Mouse (Mus musculus): ENCODE measurements around the gene Mrps12.

The Mrps12 gene

DNA sequence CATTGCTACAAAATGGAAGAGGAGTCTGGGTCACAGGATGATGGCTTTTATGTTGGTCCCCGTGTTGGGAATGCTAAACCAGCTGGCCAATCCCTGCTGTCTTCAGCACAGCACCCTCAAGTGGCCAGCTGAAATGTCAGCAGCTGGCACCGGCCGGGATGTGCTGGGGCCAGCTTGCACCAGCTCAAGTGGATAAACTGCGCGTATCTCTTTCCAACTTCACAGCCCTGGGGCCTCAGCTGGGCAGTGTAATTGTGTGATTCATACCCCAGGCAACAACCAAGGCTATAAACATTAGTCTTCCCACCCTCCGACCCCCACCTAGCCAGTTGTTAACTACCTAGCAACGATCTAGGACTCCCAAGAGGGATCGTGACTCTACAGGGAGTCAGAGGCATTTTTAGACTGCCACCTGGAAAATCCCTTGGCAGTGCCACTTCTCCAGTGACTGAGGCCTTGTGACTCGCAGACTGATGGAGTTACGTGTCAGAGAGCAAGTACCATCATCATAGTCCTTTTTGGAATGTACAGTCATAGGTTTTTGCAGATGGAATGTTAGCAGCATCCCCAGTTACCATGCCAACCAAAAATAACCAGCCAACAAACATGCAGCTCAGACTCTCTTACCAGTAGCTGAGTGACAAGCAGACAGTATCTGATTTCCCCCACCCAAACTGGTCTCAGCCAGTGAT, 13.8 kb downstream of the Mrps12 start:
- TF ChIP-seq GATA4 (IDR thresholded peaks at IDR 0.05; ENCODE audit: insufficient replicate concordance, low read length): no peak

DNA sequence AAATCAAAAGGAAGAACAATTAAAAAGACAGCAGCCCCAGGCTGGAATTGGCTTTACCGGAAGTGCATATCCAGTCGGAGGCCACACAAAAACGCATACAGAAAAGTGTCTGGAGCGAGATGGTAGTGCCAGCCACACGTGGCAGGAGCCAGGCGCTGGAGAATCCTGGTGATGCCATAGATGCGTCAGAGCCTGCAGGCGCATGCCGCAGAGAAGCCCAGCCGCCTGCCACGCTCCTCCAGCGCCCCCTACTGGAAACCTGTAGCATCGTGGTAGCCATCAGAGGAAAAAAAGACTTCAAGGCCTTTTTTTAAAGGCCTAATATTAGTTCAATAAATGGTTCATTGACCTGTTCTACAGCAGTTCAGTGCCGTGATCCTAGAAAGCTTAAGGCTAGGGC, 15.0 kb downstream of the Mrps12 start:
- no peak for TF ChIP-seq GATA4 (IDR thresholded peaks at IDR 0.05; ENCODE audit: insufficient replicate concordance, low read length)

DNA sequence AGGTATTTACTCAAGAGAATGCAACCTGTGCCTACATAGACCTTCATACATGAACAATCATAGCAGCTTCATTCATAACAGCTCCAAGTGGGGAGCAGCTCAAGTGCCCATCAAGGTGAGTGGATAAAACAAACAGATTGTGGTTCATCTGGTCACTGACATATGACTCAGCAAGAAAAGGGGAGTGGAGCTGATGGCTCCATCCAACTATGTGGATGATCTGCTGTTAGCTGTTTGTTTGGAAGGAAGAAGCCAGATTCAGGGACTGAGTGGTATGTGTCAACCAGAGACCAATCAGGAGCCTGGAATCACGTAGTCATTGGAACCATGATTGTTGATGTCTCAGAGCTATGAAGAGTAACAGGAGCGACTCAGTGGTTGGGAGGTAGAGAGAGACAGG, 17.0 kb downstream of the Mrps12 start:
- no peak for TF ChIP-seq GATA4 (IDR thresholded peaks at IDR 0.05; ENCODE audit: insufficient replicate concordance, low read length)

DNA sequence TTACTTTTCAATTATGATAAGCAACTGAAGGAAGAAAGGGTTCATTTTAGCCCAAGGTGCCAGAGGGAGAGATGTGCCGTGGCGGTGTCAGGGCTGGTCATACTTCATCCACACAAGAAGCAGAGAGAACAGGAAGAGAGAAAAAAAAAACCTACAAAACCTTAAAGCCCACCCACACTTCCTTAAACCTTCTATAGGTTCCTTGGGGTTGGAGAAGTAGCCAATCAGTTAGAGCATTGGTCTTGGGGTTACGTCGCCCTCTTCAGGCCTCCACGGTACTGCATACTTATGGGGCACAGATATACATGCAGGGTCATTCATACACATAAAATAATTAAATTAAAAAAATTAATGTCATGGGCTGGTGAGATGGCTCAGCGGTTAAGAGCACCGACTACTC, 19.5 kb downstream of the Mrps12 start:
- TF ChIP-seq GATA4 (IDR thresholded peaks at IDR 0.05; ENCODE audit: insufficient replicate concordance, low read length): no peak

DNA sequence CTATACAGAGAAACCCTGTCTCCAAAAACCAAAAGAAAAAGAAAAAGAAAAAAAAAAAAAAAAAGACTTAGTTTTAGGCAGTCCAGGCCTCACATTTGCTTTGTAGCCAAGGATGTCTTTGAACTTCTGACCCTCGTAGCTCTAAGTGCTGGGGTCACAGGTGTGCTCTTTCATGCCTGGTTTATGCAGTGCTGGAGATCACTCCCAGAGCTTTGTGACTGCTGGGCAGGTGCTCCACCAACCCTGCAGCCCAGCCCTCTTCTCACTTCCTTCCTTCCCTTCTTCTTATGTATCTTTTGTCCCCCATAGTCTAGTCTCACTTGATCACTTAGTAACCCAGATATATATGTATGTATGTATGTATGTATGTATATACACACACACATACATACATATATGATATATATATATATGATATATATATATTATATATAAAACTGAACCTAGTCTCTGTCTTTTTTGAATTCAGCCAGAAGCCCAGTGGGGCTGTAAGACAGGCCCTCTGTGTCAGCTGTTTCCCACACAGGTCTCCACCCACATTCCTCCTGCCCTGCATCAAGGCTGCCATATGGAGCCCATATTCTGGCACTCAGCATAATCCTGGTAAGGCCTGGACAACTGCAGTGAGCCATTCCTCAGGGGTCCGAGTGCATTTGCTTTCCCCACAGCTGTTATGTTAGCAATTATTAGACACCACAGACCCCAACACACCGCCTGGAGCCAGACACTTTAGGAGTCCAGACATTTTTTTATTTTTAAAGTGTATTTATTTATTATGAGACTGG, 20.7 kb downstream of the Mrps12 start:
- no peak for TF ChIP-seq GATA4 (IDR thresholded peaks at IDR 0.05; ENCODE audit: insufficient replicate concordance, low read length)

DNA sequence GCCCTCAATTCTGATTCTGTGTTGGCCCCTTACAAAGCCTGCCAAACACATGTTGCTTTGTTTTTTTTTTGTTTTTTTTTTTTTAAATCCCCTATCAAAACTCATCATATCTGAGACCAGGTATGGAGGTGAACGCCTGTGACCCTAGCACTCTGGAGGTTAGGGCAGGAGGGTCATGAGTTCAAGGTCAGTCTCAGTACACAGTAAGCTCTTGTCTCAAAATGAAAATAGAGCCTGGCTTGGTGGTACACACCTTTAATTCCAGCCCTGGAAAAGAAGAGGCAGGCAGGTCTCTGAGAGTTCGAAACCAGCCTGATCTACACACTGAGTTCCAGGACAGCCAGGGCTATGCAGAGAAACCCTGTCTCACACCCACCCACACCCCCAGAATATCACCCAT, 22.0 kb downstream of the Mrps12 start:
- TF ChIP-seq GATA4 (IDR thresholded peaks at IDR 0.05; ENCODE audit: insufficient replicate concordance, low read length): no peak

GRCm38 (mm10) chr7:28719159-28719558, 22.5 kb downstream of the Mrps12 start:
- TF ChIP-seq GATA4 (IDR thresholded peaks at IDR 0.05; ENCODE audit: insufficient replicate concordance, low read length): no peak

- no peak for TF ChIP-seq GATA4 (IDR thresholded peaks at IDR 0.05; ENCODE audit: insufficient replicate concordance, low read length)
These were observed 23.9 kb downstream of the Mrps12 start for GRCm38 (mm10) chr7:28717726-28718125.

GRCm38 (mm10) chr7:28716590-28717281, 24.9 kb downstream of the Mrps12 start, which contains the start of gene Fbxo17:
TSS of gene Fbxo17 (plus strand) at chr7:28716804.
- no peak for TF ChIP-seq GATA4 (IDR thresholded peaks at IDR 0.05; ENCODE audit: insufficient replicate concordance, low read length)

GRCm38 (mm10) chr7:28715598-28715997, 26.0 kb downstream of the Mrps12 start:
- TF ChIP-seq GATA4 (IDR thresholded peaks at IDR 0.05; ENCODE audit: insufficient replicate concordance, low read length): no peak

GRCm38 (mm10) chr7:28714667-28715066, 27.0 kb downstream of the Mrps12 start:
- no peak for TF ChIP-seq GATA4 (IDR thresholded peaks at IDR 0.05; ENCODE audit: insufficient replicate concordance, low read length)

DNA sequence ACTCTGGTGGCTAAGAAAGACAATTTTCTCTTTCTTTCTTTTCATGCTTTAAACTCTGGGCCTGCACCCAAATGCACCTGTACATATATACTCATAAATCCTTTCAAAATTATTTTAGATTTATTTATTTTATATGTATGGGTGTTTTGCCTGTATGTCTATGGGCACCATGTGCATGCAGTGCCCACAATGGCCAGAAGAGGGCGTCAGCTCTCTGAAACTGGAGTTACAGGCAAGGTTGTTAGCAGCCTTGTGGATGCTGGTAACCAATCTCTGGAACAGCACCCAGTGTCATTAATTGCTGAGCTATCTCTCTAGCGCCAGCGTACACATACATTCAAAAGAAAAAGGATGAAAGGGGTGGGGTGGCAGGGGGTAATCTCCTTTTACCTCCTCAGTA, 30.7 kb downstream of the Mrps12 start:
- no peak for TF ChIP-seq GATA4 (IDR thresholded peaks at IDR 0.05; ENCODE audit: insufficient replicate concordance, low read length)

DNA sequence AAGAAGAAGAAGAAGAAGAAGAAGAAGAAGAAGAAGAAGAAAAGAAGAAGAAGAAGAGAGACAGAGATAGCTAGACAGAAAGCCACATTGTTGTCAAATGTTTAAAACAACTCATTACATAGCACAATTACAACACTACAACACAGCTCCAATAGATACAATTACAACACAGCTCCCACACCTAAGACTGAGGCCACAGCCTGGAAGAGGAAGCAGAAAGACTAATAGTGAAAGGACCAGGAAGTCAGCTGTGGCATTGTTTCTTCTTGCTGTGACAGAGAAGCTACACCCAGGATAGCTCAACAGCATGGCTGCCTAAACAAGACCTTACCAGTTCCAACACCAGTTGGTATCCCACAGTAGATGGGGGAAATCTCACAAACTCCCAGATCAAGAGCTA, 32.2 kb downstream of the Mrps12 start:
- TF ChIP-seq GATA4 (IDR thresholded peaks at IDR 0.05; ENCODE audit: insufficient replicate concordance, low read length): no peak

GRCm38 (mm10) chr7:28702601-28703143, 38.9 kb downstream of the Mrps12 start:
- TF ChIP-seq GATA4 (IDR thresholded peaks at IDR 0.05; ENCODE audit: insufficient replicate concordance, low read length): no peak

DNA sequence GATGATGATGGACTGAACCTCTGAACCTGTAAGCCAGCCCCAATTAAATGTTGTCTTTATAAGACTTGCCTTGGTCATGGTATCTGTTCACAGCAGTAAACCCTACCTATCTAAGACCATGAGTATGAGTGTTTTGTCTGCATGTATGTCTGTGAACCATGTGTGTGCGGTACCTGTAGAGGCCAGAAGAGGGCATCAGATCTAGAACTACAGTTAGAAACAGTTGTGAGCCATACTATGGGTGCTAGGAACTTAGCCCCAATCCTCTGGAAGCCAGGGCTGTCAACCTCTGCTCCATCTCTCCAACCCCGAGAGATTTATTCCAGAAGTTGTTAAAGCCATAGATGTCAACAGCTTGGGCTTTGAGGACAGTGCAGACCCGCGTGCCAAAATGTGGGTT, 41.4 kb downstream of the Mrps12 start:
- TF ChIP-seq GATA4 (IDR thresholded peaks at IDR 0.05; ENCODE audit: insufficient replicate concordance, low read length): no peak

- no peak for TF ChIP-seq GATA4 (IDR thresholded peaks at IDR 0.05; ENCODE audit: insufficient replicate concordance, low read length)
These were observed 44.3 kb downstream of the Mrps12 start for GRCm38 (mm10) chr7:28697277-28697676.

Measured in liver, adult (tissue).